Mouse (Mus musculus) erythroblast, embryonic 14.5 days (primary cell): ENCODE measurements around the gene Rab11fip5.

Experiments
- GATA1 ChIP-seq: IDR thresholded peaks from 2 replicates; pipeline ENCODE4 v1.6.1; 2012; ENCODE audit warnings: low read length, inconsistent platforms, mixed read lengths
- TAL1 ChIP-seq: IDR thresholded peaks from 3 replicates; pipeline ENCODE4 v1.6.1; 2012; ENCODE audit warnings: low read length, inconsistent platforms, mixed read lengths

GRCm38 (mm10) chr6:85307894-85308293 is 66.5 kb downstream of the Rab11fip5 start:
- TF ChIP-seq TAL1, result no peak
- no peak for TF ChIP-seq GATA1
